Mouse (Mus musculus): ENCODE measurements around the gene Rasal3.

The Rasal3 gene

DNA sequence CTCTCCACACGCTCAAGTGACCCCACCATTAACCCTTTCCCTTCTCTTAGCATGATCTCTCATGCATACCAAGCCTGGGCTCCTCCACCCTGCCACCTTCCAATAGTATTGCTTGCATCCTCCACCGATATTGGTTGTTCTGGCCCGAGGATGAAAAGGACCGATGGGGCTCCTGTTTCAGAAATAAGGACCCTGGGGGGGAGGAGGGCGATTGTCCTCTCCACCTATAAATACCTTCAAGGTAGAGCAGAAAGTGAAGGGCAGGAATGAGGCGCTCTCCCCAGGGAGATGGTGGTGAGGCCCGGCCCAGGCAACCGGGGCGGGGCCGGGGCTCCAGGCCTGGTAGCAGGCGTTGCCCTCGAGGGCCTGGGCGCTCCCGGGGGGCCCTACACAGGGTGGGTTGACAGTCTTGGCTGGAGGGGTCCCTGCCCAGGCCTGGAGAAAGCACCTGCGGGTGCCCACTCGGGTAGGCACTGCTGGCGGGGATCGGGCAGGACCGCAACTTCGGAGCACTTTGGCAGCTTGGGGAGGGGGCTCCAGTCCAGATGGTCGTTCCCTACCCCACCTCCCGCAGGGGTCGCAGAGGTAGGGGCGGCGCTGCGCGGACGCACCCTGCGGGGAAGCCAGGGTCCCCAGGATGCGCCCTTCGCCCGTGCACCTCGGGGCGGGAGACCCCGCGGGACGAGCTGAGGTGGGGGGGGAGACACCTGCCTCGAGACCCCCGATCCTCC lies 14.8 kb downstream of the Rasal3 start:
- under 1% methylated on average over 39 of the region's 39 CpGs for WGBS

DNA sequence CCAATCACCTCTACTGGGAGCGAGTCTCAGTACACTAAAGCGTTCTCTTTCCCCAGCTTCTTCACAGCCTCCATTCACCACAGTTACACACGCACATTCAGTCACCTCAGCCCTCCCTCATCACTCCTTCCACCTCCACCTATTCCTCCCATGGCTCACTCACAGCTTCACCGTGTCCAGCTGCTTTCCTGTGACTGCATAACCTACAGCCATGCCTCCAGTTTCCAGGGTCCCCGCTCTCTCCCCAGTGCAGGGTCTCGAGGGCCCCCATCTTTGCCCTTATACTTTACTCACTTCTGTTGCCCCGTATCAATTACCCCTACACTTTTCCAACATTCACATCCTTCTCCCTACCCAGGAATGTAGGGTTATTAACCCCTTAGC lies 15.4 kb downstream of the Rasal3 start:
- WGBS = 31% methylated on average over 7 of the region's 7 CpGs

DNA sequence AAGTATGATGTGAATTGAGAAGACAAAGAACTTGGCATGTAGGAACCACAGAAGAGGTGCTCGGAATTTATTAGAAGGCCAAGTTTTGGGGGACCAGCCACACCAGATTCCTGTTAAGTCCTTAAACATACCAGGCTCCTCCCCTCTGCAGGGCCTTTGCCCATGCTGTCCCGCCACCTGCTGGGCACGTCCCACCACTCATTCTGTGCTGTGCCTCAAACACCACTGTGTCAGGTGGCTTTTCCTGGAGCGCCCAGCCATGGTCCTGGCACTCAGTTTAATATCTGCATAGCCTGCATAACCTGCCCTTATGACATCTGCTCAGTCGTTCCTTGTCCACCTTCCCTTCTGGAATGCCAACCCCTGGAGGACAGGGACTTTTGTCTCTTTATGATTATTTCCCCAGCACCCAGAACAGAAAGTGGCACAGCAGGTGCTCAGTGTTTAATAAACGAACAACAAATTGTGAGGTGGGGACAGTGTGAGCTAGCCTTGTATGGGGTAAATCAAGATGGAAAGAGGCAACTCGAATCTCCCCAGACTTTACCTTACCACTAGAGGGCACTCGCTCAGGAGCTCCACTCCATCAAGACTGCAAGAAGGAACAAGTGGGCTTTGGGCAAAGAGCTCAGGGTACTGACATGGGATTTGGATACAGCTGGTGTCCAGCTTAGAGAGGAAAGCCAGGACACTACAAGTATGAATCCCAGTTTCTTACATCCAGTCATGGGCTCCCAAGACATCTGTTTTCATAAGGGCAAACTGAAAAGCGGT lies 16.5 kb downstream of the Rasal3 start:
- WGBS = 75% methylated on average over 9 of the region's 9 CpGs

DNA sequence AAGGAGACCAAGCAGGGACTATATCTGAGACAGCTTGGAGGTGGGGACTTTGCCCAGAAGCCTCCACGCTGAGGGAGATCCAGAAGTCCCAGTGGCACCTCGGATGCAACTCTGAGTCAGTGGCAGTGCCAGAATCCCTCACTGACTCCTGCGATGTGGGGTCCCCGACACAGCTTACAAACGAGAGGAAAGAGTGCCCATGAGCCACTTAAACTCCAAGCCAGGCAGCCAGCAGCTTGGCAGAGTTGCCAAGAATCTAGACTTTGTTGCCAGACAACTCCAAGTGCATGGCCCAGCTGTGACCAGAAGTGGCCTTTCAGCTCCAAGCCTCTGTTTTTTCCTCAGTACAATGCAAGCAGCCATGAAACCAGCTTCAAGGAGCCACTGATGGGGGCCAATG lies 19.7 kb downstream of the Rasal3 start:
- 37% methylated on average over 5 of the region's 5 CpGs for WGBS

DNA sequence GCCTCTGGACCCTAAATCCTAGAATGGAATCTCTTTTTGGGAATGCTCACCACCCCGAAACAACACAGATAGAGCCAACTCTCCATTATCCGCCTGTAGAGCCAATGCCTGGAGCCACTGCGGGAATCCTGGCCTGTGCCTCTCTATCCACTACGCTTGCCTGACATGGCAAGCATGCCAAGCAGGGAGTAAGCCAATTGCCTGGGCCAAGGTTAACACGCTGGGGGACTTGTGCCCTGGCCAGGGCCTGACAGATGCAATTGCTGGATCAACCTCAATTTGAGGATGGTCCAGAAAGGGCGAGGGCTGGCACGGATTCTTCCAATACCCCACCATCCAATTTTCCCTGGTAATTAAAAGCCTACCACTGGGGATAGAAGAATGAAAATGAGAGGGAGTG lies 20.8 kb downstream of the Rasal3 start:
- 76% methylated on average over 7 of the region's 7 CpGs for WGBS

DNA sequence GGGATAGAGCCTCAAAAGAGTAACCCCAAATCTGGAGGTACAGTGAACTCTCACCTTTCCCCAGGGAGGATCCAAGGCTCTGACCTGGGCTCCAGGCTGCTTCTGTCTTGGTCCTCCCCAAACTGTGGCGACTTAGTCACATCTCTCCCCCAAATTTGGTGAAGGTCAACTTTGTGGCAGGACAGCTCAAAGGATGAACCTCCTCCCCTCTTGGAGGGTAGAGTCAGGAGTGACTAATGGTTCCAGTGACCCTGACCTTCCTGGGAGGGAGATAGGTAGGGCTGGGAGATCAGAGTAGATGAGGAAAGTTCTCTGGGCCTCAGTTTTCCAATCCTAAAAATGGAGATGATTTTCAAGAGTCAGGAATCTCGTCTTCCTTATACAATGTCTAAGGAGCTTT lies 24.6 kb downstream of the Rasal3 start:
- 86% methylated on average over 2 of the region's 2 CpGs for WGBS

DNA sequence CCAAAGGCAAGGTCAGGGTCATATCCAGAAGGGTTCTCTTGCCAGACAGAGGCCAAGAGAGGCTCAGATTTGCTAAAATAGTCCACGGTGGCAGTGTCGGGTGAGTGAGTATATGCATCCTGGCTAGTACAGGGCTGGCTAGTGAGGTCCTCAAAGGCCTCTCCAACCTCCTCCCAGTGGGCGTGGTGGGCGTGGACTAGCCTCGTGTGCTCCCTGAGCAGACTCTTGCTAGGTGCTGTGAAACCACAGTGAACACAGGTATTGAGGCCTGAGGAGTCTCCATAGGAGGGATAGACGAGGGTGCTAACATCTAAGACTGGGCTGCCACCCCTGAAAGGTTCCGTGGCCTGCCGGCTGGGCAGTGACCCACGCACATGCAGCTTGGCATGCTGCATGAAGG lies 26.2 kb downstream of the Rasal3 start:
- WGBS = 89% methylated on average over 9 of the region's 9 CpGs

DNA sequence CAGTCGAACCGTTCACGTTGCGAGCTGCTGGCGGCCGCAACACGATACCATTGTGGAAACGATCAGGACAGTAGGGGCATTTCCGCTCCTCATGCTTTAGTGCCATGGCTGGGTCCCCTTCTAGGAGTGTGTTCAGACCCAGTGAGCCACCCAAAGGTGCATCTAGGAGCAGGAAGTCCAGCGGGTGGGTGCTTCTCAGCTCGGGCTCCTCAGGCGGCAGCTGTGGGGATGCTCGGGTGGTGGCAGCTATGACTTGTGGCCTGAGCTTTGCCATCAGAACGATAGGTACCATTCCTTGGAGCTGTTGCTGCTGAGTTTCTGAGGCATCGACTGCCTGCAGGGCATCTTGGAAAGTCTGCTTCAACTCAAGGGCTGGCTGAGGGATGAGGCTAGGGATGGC lies 26.9 kb downstream of the Rasal3 start:
- 91% methylated on average over 15 of the region's 15 CpGs for WGBS

DNA sequence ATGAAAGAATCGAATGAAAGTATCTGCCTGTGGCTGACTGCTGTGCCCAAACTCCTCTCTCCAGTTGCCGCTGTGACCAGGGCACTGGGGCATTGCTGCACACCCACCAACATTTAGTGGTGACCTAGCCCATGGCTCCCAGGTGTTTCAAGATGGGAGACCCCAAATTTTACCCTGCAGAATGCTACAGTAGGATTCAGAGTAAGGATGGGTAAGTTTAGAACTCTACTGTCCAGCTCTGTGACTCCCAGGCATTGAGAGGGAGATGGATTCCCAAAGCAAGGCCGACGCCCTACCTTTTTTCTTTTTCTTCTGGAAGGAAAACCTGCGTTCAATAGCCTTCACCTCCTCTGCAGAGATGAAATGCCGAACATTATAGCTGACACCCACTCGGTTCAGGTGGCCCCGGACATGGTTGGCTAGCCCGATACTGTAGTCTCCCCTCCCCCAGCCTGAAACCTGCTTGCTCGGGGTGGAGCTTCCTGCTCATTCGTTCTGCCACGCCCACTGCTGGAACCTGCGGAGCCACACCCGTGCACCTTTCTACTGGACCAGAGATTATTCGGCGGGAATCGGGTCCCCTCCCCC lies 34.3 kb downstream of the Rasal3 start:
- WGBS = 43% methylated on average over 12 of the region's 17 CpGs

DNA sequence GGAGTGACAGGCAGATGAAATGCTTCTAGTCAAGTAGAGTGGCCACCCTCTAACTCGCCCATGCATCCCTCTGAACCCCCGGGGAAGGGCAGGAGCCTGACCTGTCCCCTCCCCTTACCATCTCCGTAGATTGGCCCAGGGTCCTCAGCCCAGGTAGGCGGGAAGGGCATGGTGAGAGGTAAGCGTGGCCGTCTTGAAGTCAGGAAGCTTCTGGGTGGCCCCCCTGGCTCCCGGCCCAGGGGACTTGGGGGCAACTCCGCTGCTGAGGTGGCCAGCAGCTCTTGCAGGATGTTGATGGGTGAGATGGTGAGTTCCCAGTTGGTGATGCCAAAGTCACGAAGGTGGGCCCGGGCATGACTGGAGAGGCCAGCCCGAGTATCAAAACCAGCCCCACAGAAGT lies 35.7 kb downstream of the Rasal3 start:
- WGBS = 88% methylated on average over 11 of the region's 11 CpGs

DNA sequence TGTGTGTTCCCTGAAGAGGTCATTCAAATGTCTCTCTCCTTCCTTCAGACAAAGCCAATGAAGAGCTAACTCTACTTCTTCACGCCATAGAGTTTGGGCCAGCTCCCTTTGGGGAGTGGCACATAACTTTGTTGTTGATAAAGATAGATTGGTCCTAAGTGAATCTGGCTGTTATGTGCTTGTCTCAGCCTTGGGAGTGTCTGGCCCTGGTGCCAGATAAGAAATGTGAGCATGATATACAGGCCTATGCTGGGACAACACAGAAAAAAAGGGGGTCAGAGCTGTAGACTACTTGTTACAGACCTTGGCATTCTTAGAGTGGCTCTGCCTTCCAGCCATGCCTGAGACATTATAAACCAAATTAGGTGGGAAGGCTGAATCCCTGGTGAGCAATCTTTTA lies 38.1 kb downstream of the Rasal3 start:
- WGBS = 81% methylated on average over 1 of the region's 1 CpGs

DNA sequence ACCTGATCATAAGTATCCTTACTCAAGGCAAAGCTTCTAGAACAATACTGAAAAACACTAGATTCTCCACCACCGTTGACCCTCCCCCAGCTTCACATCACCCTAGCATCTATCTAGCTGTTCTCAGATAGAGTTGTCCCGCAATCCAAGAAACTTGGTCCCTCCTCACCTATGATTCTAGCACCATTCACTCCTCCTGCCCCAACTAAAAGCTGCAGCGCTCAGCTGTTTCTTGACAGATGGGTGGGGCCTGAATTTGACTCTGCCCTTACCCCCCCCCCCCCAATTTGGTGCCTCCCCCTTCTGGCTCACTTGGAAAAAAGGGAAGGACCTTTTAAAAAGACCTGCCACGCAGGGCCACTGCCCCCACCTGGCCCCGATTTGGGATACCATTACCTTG lies 38.5 kb downstream of the Rasal3 start:
- 51% methylated on average over 5 of the region's 5 CpGs for WGBS

DNA sequence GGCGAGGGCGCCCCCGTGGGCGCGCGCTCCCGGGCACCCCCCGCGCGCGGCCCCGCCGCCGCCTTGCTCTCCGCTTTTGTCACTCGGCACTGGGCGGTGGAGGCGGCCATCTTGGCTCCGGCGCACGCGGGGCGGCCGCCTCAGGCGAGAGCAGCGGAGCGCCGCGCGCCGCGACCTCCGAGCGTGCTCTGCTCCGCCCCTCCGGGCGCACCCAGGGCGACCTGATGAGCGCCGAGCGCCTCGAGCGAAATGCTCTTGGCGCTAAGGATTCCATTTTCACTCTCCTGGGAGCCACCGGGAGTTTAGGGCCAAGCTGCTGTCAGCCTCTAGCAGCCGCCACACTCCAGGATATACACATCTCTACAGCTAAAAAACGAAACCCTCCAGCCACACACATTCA lies 39.1 kb downstream of the Rasal3 start:
- WGBS = under 1% methylated on average over 46 of the region's 47 CpGs

DNA sequence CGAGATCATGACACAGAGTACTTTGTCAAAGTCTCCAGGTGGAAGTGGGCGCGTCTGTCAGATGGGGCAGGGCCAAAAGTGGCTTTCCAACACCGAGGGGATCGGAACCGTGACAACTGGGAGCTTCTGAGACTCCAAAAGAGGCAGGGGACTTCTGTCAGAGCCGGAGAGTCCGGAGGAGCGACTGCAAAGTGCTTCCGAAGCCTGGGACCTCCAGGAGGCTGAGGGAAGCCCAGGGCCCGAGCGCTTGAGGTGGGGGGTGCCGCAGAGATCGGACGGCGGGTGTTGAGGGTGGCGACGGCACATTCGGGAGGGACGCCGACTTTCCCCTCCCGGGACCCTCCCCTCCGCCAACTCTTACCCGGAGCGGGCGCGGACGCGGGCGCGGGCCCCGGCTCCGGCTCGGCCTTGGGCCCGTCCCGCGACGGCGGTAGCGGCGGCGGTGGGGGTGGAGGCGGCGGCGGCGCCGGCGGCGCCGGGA lies 39.5 kb downstream of the Rasal3 start:
- WGBS = 0% methylated on average over 39 of the region's 50 CpGs

DNA sequence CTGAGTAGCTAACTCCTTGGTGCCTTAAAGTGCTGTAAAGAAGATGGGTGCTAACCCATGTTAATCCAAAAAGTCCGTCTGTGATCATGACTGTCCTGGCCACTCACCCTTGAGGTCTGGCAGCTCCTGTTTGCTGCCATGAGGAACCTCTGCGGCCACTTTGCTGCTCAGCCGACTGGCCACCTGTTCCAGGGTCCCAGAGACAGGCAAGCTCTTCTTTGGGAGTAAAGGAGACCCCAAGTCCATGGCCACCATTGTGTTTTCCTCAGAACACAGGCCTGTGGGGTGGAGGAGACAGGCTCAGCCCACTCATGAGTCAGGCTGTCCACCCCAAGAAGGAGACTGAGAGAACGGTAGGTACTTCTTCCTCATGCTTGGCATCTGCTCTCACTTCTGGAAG lies 40.7 kb downstream of the Rasal3 start:
- WGBS = 70% methylated on average over 4 of the region's 4 CpGs

DNA sequence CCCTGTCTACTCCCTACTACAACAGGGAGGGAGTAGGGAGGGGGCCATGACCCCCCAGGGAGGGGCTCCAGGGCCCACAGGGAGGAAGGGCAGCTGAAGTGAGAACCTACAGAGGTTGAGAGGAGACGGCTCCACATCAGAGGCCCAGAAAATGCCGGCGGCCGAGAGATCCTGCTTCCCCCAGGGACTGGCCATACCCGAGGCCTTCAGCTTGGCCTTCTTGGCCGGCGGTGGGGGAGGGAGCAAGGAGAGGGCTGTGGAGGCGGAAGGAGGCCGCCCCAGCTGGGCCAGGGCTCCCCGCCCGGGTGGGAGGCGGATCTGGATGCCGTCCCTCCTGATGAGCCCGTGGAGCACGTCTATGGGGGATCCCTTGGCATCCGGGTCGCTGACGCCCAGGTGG lies 43.5 kb downstream of the Rasal3 start:
- WGBS = 81% methylated on average over 18 of the region's 18 CpGs

DNA sequence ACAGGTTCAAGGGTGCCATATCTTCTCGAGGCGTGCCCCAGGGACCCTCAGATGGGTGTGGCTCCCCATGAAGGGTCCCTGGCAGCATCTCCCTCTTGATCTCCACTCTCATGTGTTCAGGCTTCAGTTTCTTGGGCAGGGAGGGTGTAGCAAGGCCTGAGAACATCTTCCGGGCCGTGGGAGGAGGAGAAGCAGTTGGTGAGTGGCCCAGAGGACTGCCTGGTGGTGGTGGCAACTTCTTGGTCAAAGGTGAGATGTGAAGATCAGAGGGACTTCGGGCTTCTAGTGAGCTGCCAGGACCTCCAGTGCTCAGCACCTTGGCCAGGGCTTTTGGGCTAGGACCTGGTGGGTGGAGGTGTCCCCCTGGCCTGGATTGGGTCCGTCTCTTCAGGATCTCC lies 44.4 kb downstream of the Rasal3 start:
- WGBS = 75% methylated on average over 6 of the region's 6 CpGs

DNA sequence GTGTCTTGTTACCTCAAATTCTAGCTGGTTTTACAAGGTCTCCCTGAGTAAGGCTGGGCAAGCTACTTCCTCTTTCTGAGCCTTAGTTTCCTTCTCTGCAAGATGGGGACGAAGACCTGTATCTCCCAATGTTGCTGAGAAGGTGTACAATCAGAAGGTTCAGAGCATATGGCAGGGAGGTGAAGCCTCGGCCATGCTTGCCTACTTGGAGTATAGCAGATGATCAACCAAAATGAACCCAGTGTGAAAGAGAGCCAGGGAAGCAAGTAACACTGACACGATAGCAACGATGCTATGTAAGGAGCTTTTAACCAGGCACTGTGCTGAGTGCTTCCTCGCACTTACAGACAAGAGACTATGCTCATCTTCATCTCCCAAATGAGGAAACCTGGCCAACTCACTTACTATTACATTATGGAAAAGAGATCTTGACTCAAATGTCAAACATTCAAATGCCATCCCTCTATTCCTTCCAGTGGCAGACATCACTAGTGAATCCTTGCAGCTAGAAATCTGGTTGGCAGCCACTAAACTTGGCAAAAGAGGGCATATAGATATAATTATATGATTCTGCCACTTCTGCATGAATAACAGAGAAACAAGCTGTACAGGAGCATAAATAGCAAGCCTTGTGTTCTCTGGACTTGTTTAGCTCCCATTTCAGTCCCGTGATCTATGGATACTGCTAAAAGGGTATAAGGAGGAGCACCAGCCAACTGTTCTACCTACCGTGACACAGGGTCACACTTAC lies 45.0 kb downstream of the Rasal3 start:
- 57% methylated on average over 7 of the region's 7 CpGs for WGBS

DNA sequence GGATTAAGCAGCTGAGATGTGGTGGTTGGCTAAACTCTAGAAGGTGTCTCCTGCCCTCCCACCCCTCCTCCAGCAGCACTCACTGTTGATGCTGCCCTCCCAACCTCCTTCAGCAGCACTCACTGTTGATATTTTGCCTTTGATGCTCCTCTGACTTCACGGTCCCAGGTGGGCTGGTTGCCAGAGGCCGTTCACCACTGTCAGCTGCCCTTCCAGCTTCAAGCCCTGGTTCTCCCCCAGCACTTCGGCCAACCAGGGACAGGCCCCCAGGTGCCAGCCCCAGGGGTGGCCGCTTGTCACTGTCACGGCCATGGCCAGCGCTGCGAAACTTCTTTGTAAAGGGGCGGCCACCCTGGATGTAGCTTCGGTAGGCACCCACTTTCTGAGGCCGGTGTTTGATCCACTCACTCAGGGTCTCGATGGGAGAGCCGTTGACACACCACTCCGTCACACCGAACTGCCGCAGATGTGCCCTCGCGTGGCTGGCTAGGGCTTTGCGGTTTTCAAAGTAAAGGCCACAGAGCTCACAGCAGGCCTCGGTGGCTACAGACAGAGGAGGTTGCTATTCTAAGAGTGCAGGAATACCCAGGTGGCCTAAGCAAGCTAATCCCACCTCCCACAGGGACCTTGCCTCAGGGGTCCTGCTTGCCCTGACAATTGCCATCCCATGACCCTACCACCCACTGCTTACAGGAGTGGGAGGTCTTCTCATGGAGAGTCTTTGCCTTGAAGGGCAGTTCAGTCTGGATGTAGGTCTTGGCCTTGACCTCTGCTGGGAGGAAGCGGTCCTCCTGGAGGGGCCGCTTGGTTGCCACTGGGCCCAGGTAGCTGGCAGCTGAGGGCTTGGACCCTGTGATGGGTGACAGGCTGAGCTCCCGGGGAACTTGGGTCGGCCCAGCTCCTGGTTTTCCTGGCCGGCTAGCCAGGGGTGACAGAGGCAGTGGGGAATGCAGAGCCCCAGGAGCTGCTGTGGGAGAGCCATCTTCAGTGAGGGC lies 46.3 kb downstream of the Rasal3 start:
- WGBS = 84% methylated on average over 24 of the region's 24 CpGs

DNA sequence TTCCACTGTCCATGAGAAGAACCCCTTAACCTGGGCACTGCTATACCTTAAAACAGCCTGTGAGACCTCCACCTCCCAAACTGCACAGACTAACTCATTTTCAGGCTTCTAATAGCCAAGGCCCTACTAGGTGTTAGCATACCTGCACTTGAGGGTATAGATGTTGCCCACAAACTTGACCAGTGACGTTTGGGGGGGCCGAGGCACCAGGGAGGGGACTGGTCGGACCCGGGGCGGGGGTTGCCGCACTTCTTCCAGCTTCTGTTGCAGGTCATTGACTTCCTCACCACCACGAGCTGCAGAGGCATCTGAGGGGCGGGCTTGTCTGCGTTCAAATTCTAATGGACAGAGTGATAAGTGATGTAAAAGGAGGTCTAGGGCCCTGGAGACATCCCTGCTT lies 47.1 kb downstream of the Rasal3 start:
- WGBS = 91% methylated on average over 9 of the region's 9 CpGs

DNA sequence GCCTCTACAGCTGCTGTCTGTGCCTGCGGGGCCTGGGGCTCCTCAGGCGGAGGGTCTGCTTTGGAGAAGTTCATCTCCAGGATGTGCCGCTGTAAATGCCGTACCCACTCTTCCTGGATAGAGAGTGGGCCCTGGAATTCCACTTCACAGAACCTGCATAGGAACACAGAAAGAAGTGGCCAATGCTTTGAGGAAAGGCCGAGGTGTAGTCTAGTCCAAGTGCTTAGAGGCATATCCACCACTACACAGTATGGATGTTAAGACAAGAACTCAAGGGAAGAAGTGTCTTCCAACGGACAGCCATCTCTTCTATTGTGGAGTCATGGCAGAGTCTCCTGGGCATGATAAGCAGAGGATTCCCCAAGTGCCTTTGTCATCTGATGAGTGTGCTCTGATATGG lies 48.4 kb downstream of the Rasal3 start:
- WGBS = 95% methylated on average over 6 of the region's 6 CpGs
